Mouse (Mus musculus): ENCODE measurements at regions not wholly inside any gene's neighbourhood (a gene's known extent, or its start where the extent isn't known, plus 50 kb on each side); places are given as distances from the start of the nearest gene placed in this dataset.

- Histone ChIP-seq H3K9me3 (no peaks in the 10 kb centered on the region), H3K9ac (no peak overlapping the region), H3K4me3 (no peak overlapping the region), H3K27me3 (no peaks in the 10 kb centered on the region), H3K27ac (no peak overlapping the region), H3K4me2 (replicated peaks) (no peak overlapping the region), H3K4me1 (no peaks in the 10 kb centered on the region), H3K36me3 (no peaks in the 10 kb centered on the region)
- WGBS, result 78% methylated on average over 3 of the region's 3 CpGs
- no peak for ATAC-seq (ENCODE audit: low FRiP score, low read depth)
Measured at GRCm38 (mm10) chr9:91803372-91803961, 389.3 kb upstream of the Plscr5 start.

GRCm38 (mm10) chr9:91798837-91799225 is 393.9 kb upstream of the Plscr5 start:
- no peak for ATAC-seq (ENCODE audit: low FRiP score, low read depth)
- WGBS, result 86% methylated on average over 4 of the region's 4 CpGs
- no peaks in the 10 kb centered on the region for H3K27me3 ChIP-seq
- no peak overlapping the region for H3K4me3 ChIP-seq
- H3K4me1 ChIP-seq, result no peaks in the 10 kb centered on the region
- H3K27ac ChIP-seq, result no peak overlapping the region
- H3K9ac ChIP-seq, result no peak overlapping the region
- H3K4me2 ChIP-seq (replicated peaks), result no peak overlapping the region
- H3K36me3 ChIP-seq, result no peaks in the 10 kb centered on the region
- H3K9me3 ChIP-seq, result no peaks in the 10 kb centered on the region

GRCm38 (mm10) chr9:91798171-91798836 is 394.4 kb upstream of the Plscr5 start:
- ATAC-seq (ENCODE audit: low FRiP score, low read depth), result 0 out of 2 replicates have a peak, but pooled peaks have one; percentile 59
- WGBS, result 87% methylated on average over 10 of the region's 10 CpGs
- Histone ChIP-seq H3K9ac (no peak overlapping the region), H3K4me3 (no peak overlapping the region), H3K27me3 (no peaks in the 10 kb centered on the region), H3K27ac (no peak overlapping the region), H3K4me1 (no peaks in the 10 kb centered on the region), H3K9me3 (no peaks in the 10 kb centered on the region), H3K4me2 (replicated peaks) (no peak overlapping the region), H3K36me3 (no peaks in the 10 kb centered on the region)

GRCm38 (mm10) chr9:91796976-91797375 is 395.8 kb upstream of the Plscr5 start:
- ATAC-seq (ENCODE audit: low FRiP score, low read depth), result no peak
- no peaks in the 10 kb centered on the region for H3K27me3 ChIP-seq
- 87% methylated on average over 4 of the region's 4 CpGs for WGBS

GRCm38 (mm10) chr9:91752935-91753334 is 387.3 kb upstream of the Zic1 start:
- 77% methylated on average over 1 of the region's 1 CpGs for WGBS
- no peak for ATAC-seq (ENCODE audit: low FRiP score, low read depth)
- H3K27me3 ChIP-seq, result no peaks in the 10 kb centered on the region
- no peak overlapping the region for H3K4me2 ChIP-seq (replicated peaks)
- H3K9ac ChIP-seq, result no peak overlapping the region
- H3K4me3 ChIP-seq, result no peak overlapping the region
- no peaks in the 10 kb centered on the region for H3K36me3 ChIP-seq
- no peaks in the 10 kb centered on the region for H3K9me3 ChIP-seq
- H3K27ac ChIP-seq, result no peak overlapping the region
- H3K4me1 ChIP-seq, result no peaks in the 10 kb centered on the region

More at GRCm38 (mm10) chr9:91796976-91797375, 395.8 kb upstream of the Plscr5 start:
- Histone ChIP-seq H3K9me3 (no peaks in the 10 kb centered on the region), H3K4me2 (replicated peaks) (no peak overlapping the region), H3K4me1 (no peaks in the 10 kb centered on the region), H3K9ac (no peak overlapping the region), H3K27ac (no peak overlapping the region), H3K36me3 (no peaks in the 10 kb centered on the region), H3K4me3 (no peak overlapping the region)

GRCm38 (mm10) chr9:91711106-91711505 is 345.5 kb upstream of the Zic1 start:
- no peaks in the 10 kb centered on the region for H3K27me3 ChIP-seq
- H3K4me3 ChIP-seq, result no peak overlapping the region
- H3K4me2 ChIP-seq (replicated peaks), result no peak overlapping the region
- H3K9me3 ChIP-seq, result no peaks in the 10 kb centered on the region
- no peak overlapping the region for H3K27ac ChIP-seq
- no peak overlapping the region for H3K9ac ChIP-seq
- WGBS, result 72% methylated on average over 5 of the region's 5 CpGs
- no peaks in the 10 kb centered on the region for H3K36me3 ChIP-seq
- no peaks in the 10 kb centered on the region for H3K4me1 ChIP-seq
- no peak for ATAC-seq (ENCODE audit: low FRiP score, low read depth)

- no peak overlapping the region for H3K27ac ChIP-seq
- H3K9ac ChIP-seq, result no peak overlapping the region
- H3K36me3 ChIP-seq, result no peaks in the 10 kb centered on the region
- H3K4me3 ChIP-seq, result no peak overlapping the region
- H3K4me1 ChIP-seq, result no peaks in the 10 kb centered on the region
- WGBS, result 40% methylated on average over 6 of the region's 6 CpGs
- ATAC-seq (ENCODE audit: low FRiP score, low read depth), result no peak
- H3K4me2 ChIP-seq (replicated peaks), result no peak overlapping the region
- H3K9me3 ChIP-seq, result no peaks in the 10 kb centered on the region
- no peaks in the 10 kb centered on the region for H3K27me3 ChIP-seq
Measured at GRCm38 (mm10) chr9:91680859-91681258, 315.2 kb upstream of the Zic1 start.

GRCm38 (mm10) chr9:91666667-91667066 is 301.1 kb upstream of the Zic1 start:
- Histone ChIP-seq H3K27ac (no peak overlapping the region), H3K9me3 (no peaks in the 10 kb centered on the region), H3K9ac (no peak overlapping the region), H3K4me3 (no peak overlapping the region), H3K36me3 (no peaks in the 10 kb centered on the region), H3K4me1 (no peaks in the 10 kb centered on the region), H3K4me2 (replicated peaks) (no peak overlapping the region), H3K27me3 (no peaks in the 10 kb centered on the region)
- WGBS, result 65% methylated on average over 1 of the region's 1 CpGs
- no peak for ATAC-seq (ENCODE audit: low FRiP score, low read depth)

- no peaks in the 10 kb centered on the region for H3K27me3 ChIP-seq
- H3K4me2 ChIP-seq (replicated peaks), result no peak overlapping the region
- H3K36me3 ChIP-seq, result no peaks in the 10 kb centered on the region
- 68% methylated on average over 2 of the region's 2 CpGs for WGBS
- ATAC-seq (ENCODE audit: low FRiP score, low read depth), result no peak
- no peaks in the 10 kb centered on the region for H3K4me1 ChIP-seq
- H3K4me3 ChIP-seq, result no peak overlapping the region
- no peaks in the 10 kb centered on the region for H3K9me3 ChIP-seq
- H3K27ac ChIP-seq, result no peak overlapping the region
- H3K9ac ChIP-seq, result no peak overlapping the region
Measured at GRCm38 (mm10) chr9:91660089-91660488, 294.5 kb upstream of the Zic1 start.

GRCm38 (mm10) chr9:91654071-91654470 is 288.5 kb upstream of the Zic1 start:
- no peaks in the 10 kb centered on the region for H3K36me3 ChIP-seq
- no peak overlapping the region for H3K4me2 ChIP-seq (replicated peaks)
- no peaks in the 10 kb centered on the region for H3K9me3 ChIP-seq
- no peak overlapping the region for H3K4me3 ChIP-seq
- H3K27me3 ChIP-seq, result no peaks in the 10 kb centered on the region
- H3K9ac ChIP-seq, result no peak overlapping the region
- no peak for ATAC-seq (ENCODE audit: low FRiP score, low read depth)
- WGBS, result 54% methylated on average over 4 of the region's 4 CpGs
- no peaks in the 10 kb centered on the region for H3K4me1 ChIP-seq
- no peak overlapping the region for H3K27ac ChIP-seq

- H3K4me2 ChIP-seq (replicated peaks), result no peak overlapping the region
- H3K4me3 ChIP-seq, result no peak overlapping the region
- WGBS, result 55% methylated on average over 8 of the region's 8 CpGs
- no peaks in the 10 kb centered on the region for H3K36me3 ChIP-seq
- H3K27ac ChIP-seq, result no peak overlapping the region
- H3K4me1 ChIP-seq, result no peaks in the 10 kb centered on the region
- H3K27me3 ChIP-seq, result no peaks in the 10 kb centered on the region
- ATAC-seq (ENCODE audit: low FRiP score, low read depth), result no peak
- no peaks in the 10 kb centered on the region for H3K9me3 ChIP-seq
- H3K9ac ChIP-seq, result no peak overlapping the region
Measured at GRCm38 (mm10) chr9:91652384-91653100, 286.9 kb upstream of the Zic1 start.

- WGBS, result 74% methylated on average over 2 of the region's 2 CpGs
- H3K36me3 ChIP-seq, result no peaks in the 10 kb centered on the region
Measured at GRCm38 (mm10) chr9:91610401-91610800, 244.8 kb upstream of the Zic1 start.

More at GRCm38 (mm10) chr9:91610401-91610800, 244.8 kb upstream of the Zic1 start:
- no peaks in the 10 kb centered on the region for H3K4me1 ChIP-seq
- no peak overlapping the region for H3K27ac ChIP-seq
- H3K9me3 ChIP-seq, result no peaks in the 10 kb centered on the region
- no peaks in the 10 kb centered on the region for H3K27me3 ChIP-seq
- H3K4me2 ChIP-seq (replicated peaks), result no peak overlapping the region
- no peak overlapping the region for H3K4me3 ChIP-seq
- ATAC-seq (ENCODE audit: low FRiP score, low read depth), result no peak
- no peak overlapping the region for H3K9ac ChIP-seq
